In genomic region chr12:30177966-30178365, GRCm38 (mm10) we compare ENCODE assay signal across 24 mouse cellular contexts. TPM values are rescaled to one million over a fixed set of nuclear protein-coding genes. Genes with fewer than 3 reads are reported as not detected.
"Had no signal": no experiment of that assay in that cellular context is flagged by ENCODE, and none has a peak within 500 bp of the region (broad histone marks: within the 10 kb centered on the region; RNA-seq: fewer than 3 reads in every experiment).

No protein-coding gene starts in this region.

- H3K9ac ChIP-seq: limb, embryonic 12.5 days; limb, embryonic 15.5 days; liver, embryonic 14.5 days; liver, postnatal 0 days; lung, embryonic 14.5 days; midbrain, embryonic 12.5 days; midbrain, embryonic 15.5 days; neural tube, embryonic 12.5 days; neural tube, embryonic 15.5 days; stomach, embryonic 15.5 days had no signal

- DNase-seq: kidney, postnatal 14 days; layer of hippocampus, adult 9-11 months; liver, postnatal 0 days; lung, embryonic 14.5 days; right cerebral cortex, adult 18-20 months; right cerebral cortex, postnatal 14 days; spleen, adult 18-20 months; thymus, postnatal 25 days had no signal

- H3K4me2 ChIP-seq: limb, embryonic 12.5 days; limb, embryonic 15.5 days; liver, embryonic 11.5 days; lung, embryonic 14.5 days; midbrain, embryonic 12.5 days; midbrain, embryonic 15.5 days; neural tube, embryonic 12.5 days; neural tube, embryonic 15.5 days; stomach, embryonic 15.5 days had no signal

- H3K4me1 ChIP-seq: limb, embryonic 12.5 days; limb, embryonic 15.5 days; midbrain, embryonic 12.5 days; midbrain, embryonic 15.5 days; neural tube, embryonic 12.5 days; neural tube, embryonic 15.5 days; stomach, embryonic 15.5 days had no signal

- H3K9me3 ChIP-seq: limb, embryonic 12.5 days; limb, embryonic 15.5 days; midbrain, embryonic 12.5 days; midbrain, embryonic 15.5 days; neural tube, embryonic 12.5 days; neural tube, embryonic 15.5 days; stomach, embryonic 15.5 days had no signal

- H3K36me3 ChIP-seq: limb, embryonic 12.5 days; limb, embryonic 15.5 days; midbrain, embryonic 12.5 days; midbrain, embryonic 15.5 days; neural tube, embryonic 12.5 days; neural tube, embryonic 15.5 days; stomach, embryonic 15.5 days had no signal

- ATAC-seq: liver, postnatal 0 days; lung, postnatal 0 days; midbrain, embryonic 15.5 days had no signal

- H3K27ac ChIP-seq: layer of hippocampus, adult 2 months; left cerebral cortex, adult 2 months; limb, embryonic 12.5 days; limb, embryonic 15.5 days; liver, embryonic 14.5 days; macrophage; midbrain, embryonic 12.5 days; midbrain, embryonic 15.5 days; neural tube, embryonic 12.5 days; neural tube, embryonic 15.5 days; stomach, embryonic 15.5 days had no signal

- H3K27me3 ChIP-seq: limb, embryonic 12.5 days; limb, embryonic 15.5 days; midbrain, embryonic 12.5 days; midbrain, embryonic 15.5 days; neural tube, embryonic 12.5 days; neural tube, embryonic 15.5 days; stomach, embryonic 15.5 days had no signal

- H3K4me3 ChIP-seq: layer of hippocampus, adult 2 months; left cerebral cortex, adult 2 months; limb, embryonic 12.5 days; limb, embryonic 15.5 days; midbrain, embryonic 12.5 days; midbrain, embryonic 15.5 days; neural tube, embryonic 12.5 days; neural tube, embryonic 15.5 days; stomach, embryonic 15.5 days had no signal

RNA-seq across cellular contexts. Expression of gene Tpo, which starts 45.5 kb away (rescaled TPM):
- total RNA-seq: megakaryocyte, adult 5-6 weeks had no signal
- polyA plus RNA-seq: kidney, embryonic 16.5 days; limb, embryonic 12.5 days; limb, embryonic 15.5 days; liver, embryonic 11.5 days; liver, embryonic 14.5 days; liver, postnatal 0 days; lung, embryonic 14.5 days; lung, postnatal 0 days; macrophage; midbrain, embryonic 12.5 days; neural tube, embryonic 12.5 days; stomach, embryonic 15.5 days; thymus, postnatal 0 days had no signal
